Mouse (Mus musculus) lung, adult 18-20 months (tissue): Measurements from ENCODE around the gene Ninl.

Experiments used
- DNase-seq, 2 experiments: peaks; one replicate each; pipeline ENCODE4 v3.0.0; 2022; ENCODE audit warnings: mixed read lengths in 2 of 2

The Ninl gene

DNA sequence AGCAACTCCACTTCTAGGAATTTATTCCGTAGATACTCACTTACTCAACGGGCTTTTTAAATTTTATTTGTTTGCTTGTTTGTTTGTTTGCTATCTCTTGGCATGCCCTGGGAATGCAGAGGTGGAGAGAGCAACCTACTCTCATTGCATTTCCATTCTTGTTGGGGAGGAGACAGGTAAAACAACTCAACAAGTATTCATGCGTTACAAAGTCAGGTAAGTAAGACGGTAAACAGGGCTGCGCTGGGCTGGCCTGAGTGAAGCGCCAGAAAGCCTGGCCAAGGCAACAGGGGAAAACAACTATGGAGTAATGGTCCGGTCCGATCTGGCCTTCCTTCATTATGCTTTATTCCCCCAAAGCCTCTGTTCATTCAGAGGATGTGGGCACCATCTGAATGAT lies 136.8 kb downstream of the Ninl start:
- no peak for DNase-seq

DNA sequence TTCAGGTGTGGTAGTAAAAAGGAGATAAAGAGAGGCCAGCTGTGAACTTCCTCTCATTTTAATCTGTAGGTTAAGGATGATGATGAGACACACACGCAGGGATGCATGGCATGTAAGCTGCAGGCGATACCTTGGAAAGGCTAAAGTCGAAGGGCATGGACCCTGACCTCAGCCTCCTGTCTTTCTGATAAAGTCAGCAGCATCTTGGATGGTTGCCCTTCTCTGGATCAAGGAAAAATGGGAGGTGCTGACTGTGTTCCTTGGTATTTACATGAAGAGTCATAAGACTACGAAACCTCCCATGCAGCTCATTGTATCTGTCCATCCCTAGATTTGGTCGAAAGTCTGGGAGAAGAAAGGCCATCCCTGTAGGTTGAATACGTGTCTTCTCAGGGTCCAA lies 138.8 kb downstream of the Ninl start:
- no peak for DNase-seq

DNA sequence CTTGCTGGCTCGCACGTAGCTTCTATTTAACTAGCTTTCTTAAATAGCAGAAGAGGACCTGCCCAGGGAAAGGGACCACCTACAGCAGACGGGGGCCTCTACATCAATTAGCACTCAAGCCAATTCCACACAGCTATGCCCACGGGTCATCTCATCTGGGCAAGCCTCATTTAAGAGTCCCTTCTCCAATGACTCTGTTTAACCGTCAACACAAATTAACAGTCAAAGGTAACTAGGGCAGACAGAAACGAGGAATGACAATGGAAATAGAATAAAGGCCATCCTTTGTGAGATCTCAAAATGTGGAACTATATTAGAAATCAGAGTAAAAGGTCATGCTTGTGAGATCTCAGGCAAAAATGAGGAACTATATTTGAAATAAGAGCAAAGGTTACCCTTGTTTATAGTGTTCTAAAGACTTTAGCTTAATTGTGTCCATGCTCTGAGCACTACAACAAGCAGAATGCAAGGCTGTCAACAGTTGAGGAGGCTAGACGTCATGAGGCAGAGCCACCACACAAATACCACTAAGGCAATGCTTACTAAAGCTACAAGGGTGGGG lies 143.4 kb downstream of the Ninl start:
- DNase-seq, result no peak

DNA sequence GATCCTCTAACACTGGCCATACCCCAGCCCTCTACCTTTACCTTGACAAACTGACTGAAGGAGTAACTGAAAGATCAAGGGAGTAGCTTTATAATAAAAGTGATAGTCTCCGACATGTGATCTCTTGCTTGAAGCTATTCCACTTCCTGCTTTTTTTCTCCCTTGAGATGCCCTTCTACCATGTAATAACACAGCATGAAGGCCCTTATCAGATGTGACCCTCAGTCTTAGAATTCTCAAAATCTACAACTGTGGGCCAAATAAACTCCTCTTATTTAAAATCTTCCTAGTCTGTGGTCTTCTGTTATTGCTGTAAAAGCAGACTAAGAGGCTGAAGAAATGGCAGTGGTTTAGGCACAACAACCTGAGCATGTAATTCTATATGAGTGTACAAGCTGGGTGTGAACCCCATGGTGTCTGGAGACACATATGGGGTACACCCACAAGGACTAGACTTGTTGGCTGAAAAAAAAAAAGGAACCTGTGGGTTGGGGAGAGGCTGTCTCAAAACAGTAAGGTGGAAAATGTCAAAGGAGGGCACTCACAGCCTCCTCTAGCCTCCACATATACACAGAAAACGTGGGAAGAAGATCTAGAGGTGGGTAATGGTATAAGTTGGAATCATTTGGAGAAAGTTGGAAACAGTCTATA lies 144.4 kb downstream of the Ninl start:
- no peak for DNase-seq

DNA sequence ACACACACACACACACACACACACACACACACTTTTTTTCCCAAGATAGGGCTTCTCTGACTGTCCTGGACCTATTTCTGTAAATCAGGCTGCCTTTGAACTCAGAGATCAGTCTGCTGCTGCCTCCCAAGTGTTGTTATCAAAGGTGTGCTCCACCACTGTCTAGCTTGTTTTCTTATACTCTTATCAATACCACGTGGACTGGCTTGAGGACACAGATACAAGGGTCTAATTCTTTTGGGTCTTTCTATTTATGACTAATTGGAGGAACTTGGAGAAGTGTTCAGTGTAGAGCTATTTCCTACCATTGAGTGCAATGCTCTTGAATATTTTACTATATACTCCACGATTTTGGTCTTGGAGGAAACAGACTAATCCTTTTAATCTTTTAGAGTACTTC lies 151.8 kb downstream of the Ninl start:
- no peak for DNase-seq

DNA sequence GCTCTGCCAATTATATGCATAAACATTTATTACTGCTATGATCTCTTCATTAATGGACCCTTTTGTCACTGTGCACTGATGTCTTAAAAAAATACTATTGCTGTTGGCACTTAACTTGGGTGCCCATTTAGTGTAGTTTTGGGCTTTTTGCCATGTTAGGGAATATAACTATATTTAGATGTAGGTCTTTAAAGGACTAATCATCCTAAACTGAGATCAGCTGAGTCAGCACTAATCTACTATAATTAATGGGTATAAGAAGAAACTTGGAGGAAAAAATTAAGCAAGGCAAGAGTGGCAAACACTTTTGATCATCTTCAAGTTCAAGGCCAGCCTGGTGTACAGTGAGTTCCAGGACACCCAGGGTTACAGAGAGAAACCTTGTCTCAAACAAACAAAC lies 152.9 kb downstream of the Ninl start:
- DNase-seq, result no peak

DNA sequence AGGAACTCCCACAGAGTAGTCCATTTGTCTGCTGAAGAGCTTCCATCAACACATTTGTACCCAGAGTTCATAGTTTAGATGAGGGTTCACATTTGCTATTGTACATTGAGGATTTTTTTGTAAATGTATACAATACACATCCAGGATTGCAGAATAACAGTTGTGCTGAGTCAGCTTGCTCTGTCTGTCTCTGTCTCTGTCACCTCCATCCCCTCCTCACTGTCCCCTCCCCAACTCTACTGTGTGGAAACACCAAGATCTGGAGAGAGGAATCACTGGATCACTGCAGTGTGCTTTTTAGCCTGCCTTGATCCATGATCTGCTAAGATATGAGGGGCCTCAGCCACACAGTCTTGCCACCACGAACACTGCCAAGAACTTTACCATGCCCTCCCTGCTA lies 153.4 kb downstream of the Ninl start:
- no peak for DNase-seq

DNA sequence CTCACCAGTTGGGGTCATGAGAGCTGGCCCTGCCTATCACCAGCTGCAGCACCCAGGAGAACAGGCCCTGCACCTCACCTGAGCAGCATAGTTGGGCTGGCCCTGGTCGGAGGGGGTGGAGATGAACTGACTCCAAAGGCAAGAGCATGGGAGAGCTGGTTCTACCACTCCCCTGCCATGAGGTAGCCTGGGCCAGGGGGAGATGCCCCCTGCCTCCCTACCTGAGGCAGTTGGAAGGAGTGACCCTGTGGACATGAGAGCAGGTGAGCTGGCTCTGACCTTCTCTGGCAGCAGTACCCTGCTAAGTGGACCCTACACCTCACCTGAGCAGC lies 154.4 kb downstream of the Ninl start:
- DNase-seq, result no peak
